Mouse (Mus musculus) liver, adult 2 months (tissue): ENCODE results near the gene Trim38. TPM values are rescaled to one million over a fixed set of nuclear protein-coding genes. Genes with fewer than 3 reads are reported as not detected.
"Not testable (repeated sequence)": the region's sequence is repeated elsewhere in the genome, so short reads cannot be mapped to it uniquely, and the experiment has no call there.

Experiments
- DNase-seq: peaks from one replicate; pipeline ENCODE4 v3.0.0-alpha.2; 2011; ENCODE audit warnings: low read depth, low spot score; ENCODE audit errors: extremely low read depth
- H3K27ac ChIP-seq: fragments of 200-500 bp; replicated peaks from 2 replicates; pipeline ENCODE4 v1.5.1; 2012; ENCODE audit warnings: low read depth, mild to moderate bottlenecking, control low read depth, inconsistent platforms, low read length; ENCODE audit not compliant: insufficient read depth
- H3K27me3 ChIP-seq: fragments of 200-500 bp; 2 replicates; pipeline ENCODE4 v1.6.1; 2012; ENCODE audit warnings: mild to moderate bottlenecking, moderate library complexity, low read length, inconsistent platforms; ENCODE audit not compliant: control insufficient read depth, insufficient read depth
- H3K36me3 ChIP-seq: fragments of 200-500 bp; 2 replicates; pipeline ENCODE4 v1.6.1; 2012; ENCODE audit warnings: low read length, inconsistent platforms; ENCODE audit not compliant: control insufficient read depth, insufficient read depth
- H3K4me1 ChIP-seq: fragments of 200-500 bp; 2 replicates; pipeline ENCODE4 v1.6.1; 2011; ENCODE audit warnings: low read length; ENCODE audit not compliant: control insufficient read depth, insufficient read depth
- H3K4me3 ChIP-seq: fragments of 200-500 bp; 2 replicates; pipeline ENCODE4 v1.5.1; 2011; ENCODE audit warnings: low read depth, mild to moderate bottlenecking, control low read depth, low read length, moderate library complexity; ENCODE audit not compliant: insufficient read depth
- H3K79me2 ChIP-seq: fragments of 200-500 bp; 2 replicates; pipeline ENCODE4 v1.6.1; 2012; ENCODE audit warnings: inconsistent platforms, mild to moderate bottlenecking, low read length, moderate library complexity; ENCODE audit not compliant: control insufficient read depth, insufficient read depth
- H3K9ac ChIP-seq: fragments of 200-500 bp; 2 replicates; pipeline ENCODE4 v1.6.1; 2012; ENCODE audit warnings: low read depth, mild to moderate bottlenecking, control low read depth, inconsistent platforms, low read length
- CTCF ChIP-seq: fragments of 200-500 bp; IDR thresholded peaks from 2 replicates; pipeline ENCODE4 v1.5.1; 2011; ENCODE audit warnings: low read depth, low read length, control low read depth
- POLR2A ChIP-seq: fragments of 200-500 bp; IDR thresholded peaks from 2 replicates; pipeline ENCODE4 v1.6.1; 2011; ENCODE audit warnings: low read length, control low read depth; ENCODE audit not compliant: insufficient read depth; ENCODE audit errors: extremely low read depth
- WGBS: fragments of 180-500 bp; shearing (Covaris S2); methylation state at CpG from one replicate; pipeline ENCODE4 v1.1.7; 2018; 5-methylcytosine and 5-hydroxymethylcytosine counted together
- polyA plus RNA-seq: library from polyadenylated mRNA; depleted of rRNA; stranded (reverse); fragments of >200 nt; gene quantifications from 2 replicates; pipeline ENCODE4 v1.2.3, GENCODE M21; 2012
- total RNA-seq: library from RNA; depleted of rRNA; stranded (reverse); fragments of >200 nt; gene quantifications from 2 replicates; pipeline ENCODE4 v1.2.3, GENCODE M21; 2014

The Trim38 gene
- total and polyA plus RNA-seq, 2 experiments, result not detected

DNA sequence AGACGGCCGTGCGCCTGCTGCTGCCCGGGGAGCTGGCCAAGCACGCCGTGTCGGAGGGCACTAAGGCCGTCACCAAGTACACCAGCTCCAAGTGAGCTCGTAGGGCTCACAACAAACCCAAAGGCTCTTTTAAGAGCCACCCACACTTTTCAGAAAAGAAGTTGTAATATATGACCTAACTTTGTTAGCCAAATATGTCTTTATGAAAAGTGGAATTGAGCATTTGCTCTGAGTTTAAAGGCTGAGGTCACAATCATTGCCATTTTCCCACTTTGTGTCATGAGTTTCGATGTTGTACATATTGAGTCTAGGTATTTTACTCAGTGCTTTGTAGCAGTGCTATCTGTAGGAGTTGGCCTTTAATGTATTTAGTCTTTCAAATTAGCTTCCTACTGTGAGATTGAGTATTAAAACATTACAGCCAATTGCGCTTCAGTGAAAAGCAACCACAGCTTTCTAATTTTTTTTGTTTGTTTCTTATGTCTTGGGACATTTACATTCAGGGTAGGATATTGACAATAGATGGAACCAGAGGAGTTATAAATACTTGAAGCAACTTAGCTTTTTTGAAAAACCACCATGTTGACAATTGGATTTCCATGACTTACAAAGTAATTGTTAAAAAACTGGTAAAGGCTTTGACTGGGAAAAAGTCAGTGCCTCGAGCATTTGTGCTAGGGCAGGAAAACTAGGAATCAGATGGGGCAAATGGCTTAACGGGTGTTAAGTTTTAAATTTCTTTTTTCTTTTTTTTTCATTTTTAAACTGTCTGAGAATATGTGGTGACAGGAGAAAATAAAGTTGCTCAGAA is 22.4 kb upstream of the Trim38 start:
- no peaks in the 10 kb centered on the region for H3K36me3 ChIP-seq
- peak overlapping the region; percentile 4; the same call in 1 of the 2 replicates for H3K4me3 ChIP-seq
- no peak for DNase-seq
- peaks cover 12% of the 10 kb centered on the region for H3K4me1 ChIP-seq
- no peaks in the 10 kb centered on the region for H3K27me3 ChIP-seq
- H3K79me2 ChIP-seq, result no peaks in the 10 kb centered on the region
- peak overlapping the region; percentile 12; the same call in 1 of the 2 replicates for H3K27ac ChIP-seq
- 11% methylated on average over 13 of the region's 13 CpGs for WGBS
- peak overlapping the region; percentile 37; the same call in 1 of the 2 replicates for H3K9ac ChIP-seq
- TF ChIP-seq CTCF, result no peak
- TF ChIP-seq POLR2A, result no peak

DNA sequence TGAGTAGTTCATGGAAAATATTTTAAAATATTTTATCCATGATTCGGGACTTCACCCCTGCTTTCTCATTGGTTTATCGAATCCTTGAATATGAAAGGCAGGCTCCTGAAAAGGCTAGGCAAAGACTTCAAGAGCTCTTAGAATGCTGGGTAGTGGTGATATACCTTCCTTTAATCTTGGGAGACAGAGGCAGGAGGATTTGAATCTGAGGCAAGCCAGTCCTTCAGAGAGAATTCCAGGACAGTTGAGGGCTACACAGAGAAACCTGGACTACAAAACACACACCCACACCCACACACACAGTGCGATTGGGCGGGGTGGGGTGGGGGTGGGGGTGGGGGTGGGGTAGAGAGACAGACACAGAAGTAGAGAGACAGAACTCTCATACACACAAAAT is 21.8 kb upstream of the Trim38 start:
- H3K79me2 ChIP-seq, result no peaks in the 10 kb centered on the region
- DNase-seq, result no peak
- no peak overlapping the region for H3K27ac ChIP-seq
- no peak overlapping the region for H3K4me3 ChIP-seq
- peaks cover 12% of the 10 kb centered on the region for H3K4me1 ChIP-seq
- 16% methylated on average over 4 of the region's 4 CpGs for WGBS
- no peaks in the 10 kb centered on the region for H3K27me3 ChIP-seq
- no peak overlapping the region for H3K9ac ChIP-seq
- TF ChIP-seq CTCF, result no peak
- TF ChIP-seq POLR2A, result no peak
- no peaks in the 10 kb centered on the region for H3K36me3 ChIP-seq

DNA sequence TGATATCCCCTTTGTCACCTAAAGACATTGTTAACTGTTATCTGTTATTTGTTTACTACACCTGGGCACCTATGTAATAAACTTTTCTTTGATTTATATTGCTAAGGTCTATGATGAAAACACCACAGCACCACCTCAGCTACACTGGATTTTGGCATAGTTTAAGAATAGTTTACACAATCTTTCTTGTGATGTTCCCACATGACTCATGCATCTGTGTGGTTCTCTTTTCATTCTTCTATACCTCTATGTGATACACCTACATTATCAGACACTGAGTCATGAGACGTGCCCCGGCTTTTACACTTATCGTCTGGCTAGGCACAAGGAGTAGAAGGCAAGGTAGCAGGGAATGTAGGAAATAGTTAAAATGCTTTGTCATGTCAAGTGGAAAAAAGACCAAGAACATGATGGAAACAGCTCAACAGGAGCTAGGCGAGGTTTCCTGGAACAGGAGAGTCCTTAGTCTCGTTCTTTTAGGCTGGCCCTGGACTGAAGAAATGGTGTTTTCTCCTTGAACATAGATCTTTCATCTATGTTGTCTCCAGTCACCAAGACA is 20.1 kb upstream of the Trim38 start:
- no peak for DNase-seq
- H3K4me3 ChIP-seq, result no peak overlapping the region

DNA sequence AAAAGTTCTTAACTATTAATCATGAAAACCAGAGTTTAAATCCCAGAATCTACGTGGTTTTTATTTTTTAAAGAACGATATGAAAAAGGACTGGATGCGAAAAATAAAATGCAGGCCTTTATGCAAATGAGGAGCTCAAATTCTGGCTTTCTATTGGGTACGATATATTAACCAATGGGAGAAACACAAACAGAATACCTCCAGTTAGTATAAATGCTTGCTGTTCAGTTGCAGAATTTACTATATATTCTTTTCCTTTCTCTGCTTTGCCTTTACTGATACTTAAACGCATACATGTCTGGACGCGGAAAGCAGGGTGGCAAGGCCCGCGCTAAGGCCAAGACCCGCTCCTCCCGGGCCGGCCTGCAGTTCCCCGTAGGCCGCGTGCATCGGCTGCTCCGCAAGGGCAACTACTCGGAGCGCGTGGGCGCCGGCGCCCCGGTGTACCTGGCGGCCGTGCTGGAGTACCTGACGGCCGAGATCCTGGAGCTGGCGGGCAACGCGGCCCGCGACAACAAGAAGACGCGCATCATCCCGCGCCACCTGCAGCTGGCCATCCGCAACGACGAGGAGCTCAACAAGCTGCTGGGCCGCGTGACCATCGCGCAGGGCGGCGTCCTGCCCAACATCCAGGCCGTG is 18.8 kb upstream of the Trim38 start, which contains the start of gene Hist1h2ab:
Gene Hist1h2ab, plus strand, starts transcription at position 288 of the 639 bp plus-strand sequence.
- WGBS, result under 1% methylated on average over 34 of the region's 47 CpGs
- DNase-seq, result peak; percentile 88
- H3K4me3 ChIP-seq, result peak within 1 kb of the TSS; percentile 67
- not testable (repeated sequence) for H3K4me1 ChIP-seq, H3K79me2 ChIP-seq, H3K36me3 ChIP-seq, H3K27me3 ChIP-seq
- peak within 1 kb of the TSS; percentile 96 for H3K27ac ChIP-seq
- H3K9ac ChIP-seq, result peak within 1 kb of the TSS; percentile 77

More for the DNA sequence above, 20.1 kb upstream of the Trim38 start:
- Histone ChIP-seq H3K9ac (no peak overlapping the region), H3K27me3 (no peaks in the 10 kb centered on the region), H3K4me1 (peaks cover 11% of the 10 kb centered on the region), H3K27ac (no peak overlapping the region), H3K36me3 (no peaks in the 10 kb centered on the region), H3K79me2 (no peaks in the 10 kb centered on the region)
- no peak for TF ChIP-seq POLR2A
- no peak for TF ChIP-seq CTCF
- WGBS, result 98% methylated on average over 5 of the region's 5 CpGs

DNA sequence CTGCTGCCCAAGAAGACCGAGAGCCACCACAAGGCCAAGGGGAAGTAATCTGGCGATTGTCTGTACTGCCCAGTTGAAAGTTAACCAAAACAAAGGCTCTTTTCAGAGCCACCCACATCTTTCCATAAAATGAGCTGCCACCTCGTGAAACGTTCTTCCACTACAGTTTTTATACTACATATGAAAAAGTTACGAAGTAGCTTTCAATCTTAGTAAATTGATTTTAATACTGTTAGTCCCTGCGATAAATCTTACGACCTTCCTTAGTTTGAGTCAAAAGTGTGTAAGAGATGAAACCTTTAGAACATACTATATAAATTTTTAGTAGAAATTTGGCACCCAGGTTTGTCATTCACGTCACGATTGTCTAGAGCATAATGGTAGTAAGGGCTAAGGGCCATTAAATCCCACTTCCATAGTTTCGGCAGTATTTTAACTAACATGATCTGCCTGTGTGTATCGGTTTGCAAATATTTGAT is 18.2 kb upstream of the Trim38 start:
- H3K27ac ChIP-seq, result peak overlapping the region; percentile 67; the same call in 1 of the 2 replicates
- TF ChIP-seq POLR2A (no peak), CTCF (no peak)
- 4% methylated on average over 11 of the region's 11 CpGs for WGBS
- no peaks in the 10 kb centered on the region for H3K27me3 ChIP-seq
- H3K79me2 ChIP-seq, result no peaks in the 10 kb centered on the region
- DNase-seq, result no peak
- peak overlapping the region; percentile 34; the same call in 1 of the 2 replicates for H3K4me3 ChIP-seq
- peaks cover 4% of the 10 kb centered on the region for H3K4me1 ChIP-seq
- H3K36me3 ChIP-seq, result no peaks in the 10 kb centered on the region
- 0 out of 2 replicates have a peak overlapping the region, but pooled peaks have one; percentile 41 for H3K9ac ChIP-seq

DNA sequence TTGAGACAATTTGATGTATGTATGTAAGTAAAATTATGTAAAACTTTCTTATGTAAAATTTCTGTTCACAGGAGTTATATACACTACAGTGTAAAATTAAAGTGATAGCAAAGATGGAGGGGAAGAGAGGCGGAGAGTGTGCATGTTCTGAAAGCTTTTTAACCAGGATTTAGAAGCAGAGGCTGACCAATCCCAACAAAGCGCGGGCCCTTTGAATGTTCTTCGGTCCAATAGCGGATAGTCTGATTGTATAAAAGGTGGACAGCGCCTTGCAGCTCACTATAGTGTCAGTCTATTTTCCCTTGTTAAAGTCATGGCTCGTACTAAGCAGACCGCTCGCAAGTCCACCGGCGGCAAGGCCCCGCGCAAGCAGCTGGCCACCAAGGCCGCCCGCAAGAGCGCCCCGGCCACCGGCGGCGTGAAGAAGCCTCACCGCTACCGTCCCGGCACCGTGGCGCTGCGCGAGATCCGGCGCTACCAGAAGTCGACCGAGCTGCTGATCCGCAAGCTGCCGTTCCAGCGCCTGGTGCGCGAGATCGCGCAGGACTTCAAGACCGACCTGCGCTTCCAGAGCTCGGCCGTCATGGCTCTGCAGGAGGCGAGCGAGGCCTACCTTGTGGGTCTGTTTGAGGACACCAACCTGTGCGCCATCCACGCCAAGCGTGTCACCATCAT is 17.5 kb upstream of the Trim38 start, which contains the start of gene Hist1h3b:
Gene Hist1h3b, plus strand, starts transcription at position 201 of the 675 bp plus-strand sequence.
- peak; percentile 86 for DNase-seq
- 3% methylated on average over 20 of the region's 47 CpGs for WGBS
- not testable (repeated sequence) for H3K27me3 ChIP-seq, H3K36me3 ChIP-seq, H3K79me2 ChIP-seq, H3K4me1 ChIP-seq
- Histone ChIP-seq H3K4me3 (peak within 1 kb of the TSS; percentile 67; the same call in 1 of the 2 replicates), H3K27ac (peak within 1 kb of the TSS; percentile 96), H3K9ac (peak within 1 kb of the TSS; percentile 77)
